ENCODE assay signal across 16 mouse cellular contexts in genomic region chr3:50639907-50640323, GRCm38 (mm10).
DNase-seq lines count a peak whose midpoint lies in the region; ATAC-seq and TF ChIP-seq lines count a peak whose summit lies in the region.
"Had no signal": no experiment of that assay in that cellular context is flagged by ENCODE, and none has a peak within 500 bp of the region (broad histone marks: within the 10 kb centered on the region; RNA-seq: fewer than 3 reads in every experiment).

No protein-coding gene starts in this region.

- TF ChIP-seq CTCF in stomach, postnatal 0 days (IDR thresholded peaks at IDR 0.05; ENCODE audit: low read depth): no peak

- no peaks in the 10 kb centered on the region for H3K36me3 ChIP-seq in forebrain, embryonic 12.5 days (replicated peaks)
- no peaks in the 10 kb centered on the region for H3K36me3 ChIP-seq in midbrain, embryonic 15.5 days (replicated peaks)
- H3K36me3 ChIP-seq in stomach, postnatal 0 days (ENCODE audit: control insufficient read depth, insufficient read depth, low read length): no peaks in the 10 kb centered on the region
- H3K36me3 ChIP-seq: heart, embryonic 13.5 days; liver, embryonic 12.5 days had no signal

- TF ChIP-seq EP300 in stomach, postnatal 0 days (optimal IDR thresholded peaks at IDR 0.05): no peak

- WGBS in forebrain, embryonic 12.5 days: 31% methylated on average over 12 of the region's 12 CpGs
- WGBS in midbrain, embryonic 15.5 days: 33% methylated on average over 12 of the region's 12 CpGs
- 81% methylated on average over 12 of the region's 12 CpGs for WGBS in stomach, postnatal 0 days

- H3K4me2 ChIP-seq in forebrain, embryonic 12.5 days: peak overlapping the region; percentile 33
- H3K4me2 ChIP-seq in midbrain, embryonic 15.5 days: peak overlapping the region; percentile 28
- no peak overlapping the region for H3K4me2 ChIP-seq in stomach, postnatal 0 days (replicated peaks; ENCODE audit: low read depth)
- H3K4me2 ChIP-seq: heart, embryonic 13.5 days; liver, embryonic 12.5 days had no signal

- peak; percentile 76 for ATAC-seq in frontal cortex, adult (ENCODE audit: low TSS enrichment)
- ATAC-seq in forebrain, embryonic 12.5 days (ENCODE audit: low FRiP score): peak; percentile 74; the same call in 1 of the 2 replicates
- peak; percentile 76 for ATAC-seq in midbrain, embryonic 15.5 days (replicated peaks)
- ATAC-seq in stomach, postnatal 0 days (ENCODE audit: low FRiP score, low TSS enrichment): no peak
- no peak for ATAC-seq in erythroid progenitor cell, adult 5-6 weeks (replicated peaks; ENCODE audit: low FRiP score, poor library complexity, severe bottlenecking)
- ATAC-seq: liver, embryonic 12.5 days; lung, postnatal 0 days had no signal

- 0 out of 2 replicates have a peak, but pooled peaks cover 4% of the 10 kb centered on the region for H3K27me3 ChIP-seq in forebrain, embryonic 12.5 days
- no peaks in the 10 kb centered on the region for H3K27me3 ChIP-seq in midbrain, embryonic 15.5 days (replicated peaks)
- H3K27me3 ChIP-seq in stomach, postnatal 0 days (ENCODE audit: control insufficient read depth, insufficient read depth, low read length): no peaks in the 10 kb centered on the region
- H3K27me3 ChIP-seq: heart, embryonic 13.5 days; liver, embryonic 12.5 days had no signal

- H3K4me1 ChIP-seq in forebrain, embryonic 12.5 days: peaks cover 10% of the 10 kb centered on the region; the same call in 1 of the 2 replicates
- H3K4me1 ChIP-seq in midbrain, embryonic 15.5 days: peaks cover 7% of the 10 kb centered on the region; the same call in 1 of the 2 replicates
- no peaks in the 10 kb centered on the region for H3K4me1 ChIP-seq in stomach, postnatal 0 days (replicated peaks; ENCODE audit: control insufficient read depth, insufficient read depth)
- H3K4me1 ChIP-seq: heart, embryonic 13.5 days; liver, embryonic 12.5 days had no signal

- no peak for DNase-seq in frontal cortex, postnatal 14 days (ENCODE audit: low spot score in 2 of 2)
- peak; percentile 10 for DNase-seq in MN1 (ENCODE audit: low spot score)
- no peak for DNase-seq in stomach, postnatal 0 days (ENCODE audit: low spot score)
- no peak for DNase-seq in adrenal gland, adult 2 months
- DNase-seq: cerebellum, adult 11-12 months; heart, postnatal 4 days; kidney, adult 11 months; kidney, postnatal 25 days; thymus, postnatal 36 days had no signal

- H3K9me3 ChIP-seq in forebrain, embryonic 12.5 days: no peaks in the 10 kb centered on the region
- no peaks in the 10 kb centered on the region for H3K9me3 ChIP-seq in midbrain, embryonic 15.5 days
- H3K9me3 ChIP-seq in stomach, postnatal 0 days (ENCODE audit: control insufficient read depth, low read length): no peaks in the 10 kb centered on the region
- H3K9me3 ChIP-seq: heart, embryonic 13.5 days; liver, embryonic 12.5 days had no signal

- H3K9ac ChIP-seq in forebrain, embryonic 12.5 days: no peak overlapping the region
- no peak overlapping the region for H3K9ac ChIP-seq in midbrain, embryonic 15.5 days
- H3K9ac ChIP-seq in stomach, postnatal 0 days (ENCODE audit: low read length): no peak overlapping the region
- H3K9ac ChIP-seq: heart, embryonic 13.5 days; liver, embryonic 12.5 days had no signal

- H3K4me3 ChIP-seq in forebrain, embryonic 12.5 days (replicated peaks): no peak overlapping the region
- H3K4me3 ChIP-seq in midbrain, embryonic 15.5 days: no peak overlapping the region
- no peak overlapping the region for H3K4me3 ChIP-seq in stomach, postnatal 0 days (ENCODE audit: low read depth, low read length)
- H3K4me3 ChIP-seq: heart, embryonic 13.5 days; liver, embryonic 12.5 days had no signal

- peak overlapping the region; percentile 59; the same call in 1 of the 2 replicates for H3K27ac ChIP-seq in forebrain, embryonic 12.5 days
- peak overlapping the region; percentile 62 for H3K27ac ChIP-seq in midbrain, embryonic 15.5 days
- H3K27ac ChIP-seq in stomach, postnatal 0 days (replicated peaks): no peak overlapping the region
- H3K27ac ChIP-seq: heart, embryonic 13.5 days; liver, embryonic 12.5 days had no signal

Comparison
In these comparisons a context has a peak if more than half of its experiments do, and no peak if none do; other contexts are left out.
1. ATAC-seq: peak in frontal cortex, adult (single experiment), forebrain, embryonic 12.5 days (single experiment) and midbrain, embryonic 15.5 days (single experiment); none in stomach, postnatal 0 days (single experiment) and erythroid progenitor cell, adult 5-6 weeks (single experiment).